Mouse (Mus musculus): Measurements from ENCODE around the gene Cyp8b1. TPM values are rescaled to one million over a fixed set of nuclear protein-coding genes. Genes with fewer than 3 reads are reported as not detected.

The Cyp8b1 gene
- polyA plus RNA-seq, 1 experiment from 2014 or later: not detected

GRCm38 (mm10) chr9:121867632-121868031 lies 48.5 kb downstream of the Cyp8b1 start:
- Histone ChIP-seq H3K4me1 (replicated peaks) (no peaks in the 10 kb centered on the region), H3K27ac (no peak overlapping the region), H3K27me3 (no peaks in the 10 kb centered on the region; the same call in 1 of the 2 replicates), H3K4me3 (replicated peaks) (no peak overlapping the region), H3K36me3 (no peaks in the 10 kb centered on the region), H3K4me2 (no peak overlapping the region), H3K9ac (replicated peaks) (no peak overlapping the region), H3K9me3 (no peaks in the 10 kb centered on the region)
- no peak for ATAC-seq (ENCODE audit: insufficient number of reproducible peaks, insufficient read depth, low FRiP score, low TSS enrichment, low read depth)
- WGBS: 94% methylated on average over 6 of the region's 6 CpGs

- Histone ChIP-seq H3K9ac (replicated peaks) (no peak overlapping the region), H3K4me1 (replicated peaks) (no peaks in the 10 kb centered on the region), H3K4me2 (no peak overlapping the region), H3K27me3 (no peaks in the 10 kb centered on the region), H3K4me3 (replicated peaks) (no peak overlapping the region), H3K27ac (no peak overlapping the region), H3K9me3 (no peaks in the 10 kb centered on the region), H3K36me3 (no peaks in the 10 kb centered on the region)
- no peak for ATAC-seq (ENCODE audit: insufficient number of reproducible peaks, insufficient read depth, low FRiP score, low TSS enrichment, low read depth)
- WGBS: 50% methylated on average over 3 of the region's 3 CpGs
These were observed 50.6 kb downstream of the Cyp8b1 start for GRCm38 (mm10) chr9:121865425-121866008.

DNA sequence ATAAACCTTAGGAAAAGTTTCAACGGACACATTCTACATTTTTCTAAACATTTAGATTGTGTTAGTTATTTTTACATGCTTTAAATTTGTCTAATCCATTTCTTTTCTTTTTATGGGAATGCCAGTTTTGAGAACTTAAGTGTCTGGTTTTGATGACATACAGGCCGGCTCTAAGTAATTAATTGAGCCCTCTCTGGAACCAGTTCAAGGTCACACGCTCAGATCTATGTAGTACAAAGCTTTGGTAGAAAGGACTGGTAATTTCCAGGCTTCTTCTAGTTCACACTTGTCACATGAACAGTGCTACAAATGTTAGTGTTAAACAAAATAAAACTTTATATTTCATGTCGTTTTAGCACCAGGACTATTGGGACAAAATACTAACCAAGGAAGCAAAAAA lies 51.3 kb downstream of the Cyp8b1 start:
- no peak for ATAC-seq (ENCODE audit: insufficient number of reproducible peaks, insufficient read depth, low FRiP score, low TSS enrichment, low read depth)
- Histone ChIP-seq H3K27ac (no peak overlapping the region), H3K9me3 (no peaks in the 10 kb centered on the region), H3K4me3 (replicated peaks) (no peak overlapping the region), H3K36me3 (no peaks in the 10 kb centered on the region), H3K9ac (replicated peaks) (no peak overlapping the region), H3K27me3 (no peaks in the 10 kb centered on the region), H3K4me2 (no peak overlapping the region), H3K4me1 (replicated peaks) (no peaks in the 10 kb centered on the region)
- WGBS: 66% methylated on average over 4 of the region's 4 CpGs

Other genes starting within 250 kb of the Cyp8b1 start
- gene Sec22c, start 210.8 kb downstream of the Cyp8b1 start, polyA plus RNA-seq (2016; fragmentation: Nextera tagmentation; extraction: Ambion mirVana): 13.9 and 16.2 TPM in 2 replicates
- gene Ss18l2, start 206.0 kb downstream of the Cyp8b1 start, polyA plus RNA-seq (2016; fragmentation: Nextera tagmentation; extraction: Ambion mirVana): 95.8 and 105 TPM in 2 replicates
- 68.4 and 71.5 TPM in 2 replicates for gene Nktr, start 197.1 kb downstream of the Cyp8b1 start, polyA plus RNA-seq (2016; fragmentation: Nextera tagmentation; extraction: Ambion mirVana)
- gene Zfp651, start 157.0 kb downstream of the Cyp8b1 start, polyA plus RNA-seq (2016; fragmentation: Nextera tagmentation; extraction: Ambion mirVana): 13.7 and 16.7 TPM in 2 replicates
- 5.9 and 7.0 TPM in 2 replicates for gene Klhl40, start 138.7 kb downstream of the Cyp8b1 start, polyA plus RNA-seq (2016; fragmentation: Nextera tagmentation; extraction: Ambion mirVana)
- 0.19 and 0.22 TPM in 2 replicates for gene Hhatl, start 123.8 kb downstream of the Cyp8b1 start, polyA plus RNA-seq (2016; fragmentation: Nextera tagmentation; extraction: Ambion mirVana)
- gene Ccdc13, start 76.8 kb downstream of the Cyp8b1 start, polyA plus RNA-seq (2016; fragmentation: Nextera tagmentation; extraction: Ambion mirVana): 0.15 and 0.58 TPM in 2 replicates
- gene Higd1a, start 57.9 kb downstream of the Cyp8b1 start, polyA plus RNA-seq (2016; fragmentation: Nextera tagmentation; extraction: Ambion mirVana): 152 and 161 TPM in 2 replicates
- 0.50 TPM in 1 of 2 replicates, not detected in the other for gene Ackr2, start 17.9 kb downstream of the Cyp8b1 start, polyA plus RNA-seq (2016; fragmentation: Nextera tagmentation; extraction: Ambion mirVana)
- gene Fam198a, start 34.7 kb upstream of the Cyp8b1 start, polyA plus RNA-seq (2016; fragmentation: Nextera tagmentation; extraction: Ambion mirVana): 1.6 and 1.8 TPM in 2 replicates
- gene Pomgnt2, start 80.8 kb upstream of the Cyp8b1 start, polyA plus RNA-seq (2016; fragmentation: Nextera tagmentation; extraction: Ambion mirVana): 10.4 and 11.2 TPM in 2 replicates
- 51.1 and 57.3 TPM in 2 replicates for gene Snrk, start 201.0 kb upstream of the Cyp8b1 start, polyA plus RNA-seq (2016; fragmentation: Nextera tagmentation; extraction: Ambion mirVana)

Measured in limb, embryonic 12.5 days (tissue).